In the genomic region with DNA sequence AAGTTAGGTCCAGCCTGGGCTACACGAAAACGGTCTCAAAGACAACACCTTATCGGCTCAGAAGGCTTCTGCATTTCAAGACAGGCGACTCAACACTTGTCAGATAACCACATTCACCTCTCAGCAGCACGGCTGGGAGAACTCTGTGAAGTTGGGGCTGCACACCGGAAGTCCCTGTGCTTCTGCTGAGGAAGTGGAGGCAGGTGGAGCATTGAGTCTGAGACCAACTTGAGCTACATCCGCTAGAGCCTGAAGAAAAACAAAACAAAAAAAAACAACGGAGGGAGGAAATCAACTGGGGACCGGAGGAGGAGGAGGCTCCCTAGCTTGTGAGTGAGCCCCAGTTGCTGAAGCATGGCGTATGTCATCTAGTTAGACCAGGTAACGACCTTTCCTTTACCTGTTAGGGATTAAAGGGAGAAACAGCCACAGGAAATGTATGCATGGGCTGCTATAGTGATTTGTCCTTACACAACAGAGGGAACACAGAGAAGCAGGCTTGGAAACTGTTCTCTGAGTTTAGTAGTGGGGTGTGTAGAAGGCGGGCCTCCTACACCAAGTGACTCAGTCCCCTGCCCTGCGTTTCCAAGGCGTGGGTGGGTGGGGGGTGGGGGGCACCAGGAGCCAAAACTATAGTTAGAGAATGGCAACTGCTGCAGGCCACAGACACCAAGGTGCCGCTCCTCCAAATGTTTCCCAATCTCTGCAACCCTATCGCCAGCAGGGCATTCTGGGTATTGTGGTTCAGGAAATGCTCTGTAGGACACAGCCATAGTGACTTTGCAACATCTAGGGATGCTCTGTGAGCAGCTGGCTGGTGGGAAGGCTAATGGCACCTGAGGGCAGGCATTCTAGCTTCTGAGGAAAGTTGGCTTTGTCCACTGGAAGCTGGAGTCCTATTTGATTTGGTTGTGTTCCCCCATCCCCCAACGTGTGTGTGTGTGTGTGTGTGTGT, we compare ENCODE assay signal across 8 mouse cellular contexts. TPM values are rescaled to one million over a fixed set of nuclear protein-coding genes. Genes with fewer than 3 reads are reported as not detected.
DNase-seq lines count a peak whose midpoint lies in the region; ATAC-seq lines count a peak whose summit lies in the region.

A gene (plus strand): TSS at position 199 of the 955 bp plus-strand sequence.

- DNase-seq in right cerebral cortex, adult 2 months (ENCODE audit: low spot score in 2 of 2), result peak; percentile 46
- DNase-seq in right cerebral cortex, postnatal 4 days, result no peak
- no peak for DNase-seq in heart, adult 8-10 months (ENCODE audit: low spot score)
- peak; percentile 34 to 40 for DNase-seq in layer of hippocampus, adult 8-10 months (ENCODE audit: low spot score in 2 of 2)
- DNase-seq in thymus, adult 18-20 months, result peak; percentile 73 to 87
- DNase-seq in retina, embryonic 14.5 days (ENCODE audit: low spot score), result no peak

- peak; percentile 90 for ATAC-seq in common myeloid progenitor, adult 5-6 weeks (replicated peaks; ENCODE audit: low read depth, poor library complexity, severe bottlenecking)
- peak; percentile 92 for ATAC-seq in megakaryocyte, adult 5-6 weeks (ENCODE audit: poor library complexity, severe bottlenecking)

RNA-seq across cellular contexts. Expression of the gene that starts here (rescaled TPM):
- total RNA-seq in common myeloid progenitor, adult 5-6 weeks (2017), result 1,320 and 1,371 TPM in 2 replicates
- 100 to 1,000 TPM; 170 to 189 (median 180) TPM for total RNA-seq in heart, adult 8-10 months (2022)
- total RNA-seq in layer of hippocampus, adult 8-10 months (2022), result 100 to 1,000 TPM; 119 to 160 (median 148) TPM
- total RNA-seq in megakaryocyte, adult 5-6 weeks (2015), result 648 and 668 TPM in 2 replicates
- total RNA-seq in megakaryocyte, adult 5-6 weeks (2017), result 1,188 and 1,238 TPM in 2 replicates

Comparison
In these comparisons a context has a peak if more than half of its experiments do, and no peak if none do; other contexts are left out.
1. DNase-seq: peak in right cerebral cortex, adult 2 months (2 of 2), layer of hippocampus, adult 8-10 months (2 of 2) and thymus, adult 18-20 months (2 of 2); none in right cerebral cortex, postnatal 4 days (single experiment), heart, adult 8-10 months (single experiment) and retina, embryonic 14.5 days (single experiment).